Mouse (Mus musculus): ENCODE measurements around the gene Gm13762.
"Not testable (repeated sequence)": the region's sequence is repeated elsewhere in the genome, so short reads cannot be mapped to it uniquely, and the experiment has no call there.

Gm13762 gene

DNA sequence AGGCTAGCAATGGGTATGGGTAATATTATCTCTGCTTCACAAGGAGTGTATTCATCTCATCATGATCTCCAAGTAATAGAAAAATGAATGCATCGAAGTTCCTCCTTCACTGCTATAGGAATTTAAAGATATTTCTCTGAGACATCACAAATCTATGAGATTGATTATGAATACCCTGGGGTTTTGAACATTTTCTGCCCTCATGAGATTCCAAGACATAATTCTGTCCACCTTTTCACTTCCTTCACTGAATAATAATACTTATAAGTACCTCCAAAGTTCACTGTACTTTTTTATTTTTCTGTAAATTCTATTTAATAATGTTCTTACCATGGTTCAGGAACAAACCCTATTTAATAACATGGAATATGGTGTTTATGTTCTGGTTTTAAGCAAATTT lies at the start of gene Gm13762:
Gm13762 (minus strand) TSS at position 101 of the 400 bp plus-strand sequence.
- DNase-seq (ENCODE audit: low read depth, low spot score), result no peak

DNA sequence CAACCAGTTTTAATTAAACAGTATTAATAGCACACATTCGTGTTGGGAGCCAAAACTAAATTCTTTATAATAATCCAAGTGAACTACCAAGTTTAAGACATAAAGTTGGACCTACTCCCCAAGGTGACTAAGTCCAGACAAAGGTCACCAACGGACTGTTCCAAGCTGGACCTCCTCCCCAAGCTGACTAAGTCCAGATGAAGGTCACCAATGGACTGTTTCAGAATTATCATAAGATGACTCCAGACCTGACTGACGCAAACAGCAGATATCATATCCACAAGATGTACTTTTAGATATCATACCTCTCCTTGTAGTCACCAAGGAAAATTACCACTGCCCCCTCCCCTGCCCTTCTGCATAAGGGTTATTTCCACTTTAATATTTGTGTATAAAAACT lies 41.4 kb upstream of the Gm13762 start:
- not testable (repeated sequence) for DNase-seq (ENCODE audit: low read depth, low spot score)

DNA sequence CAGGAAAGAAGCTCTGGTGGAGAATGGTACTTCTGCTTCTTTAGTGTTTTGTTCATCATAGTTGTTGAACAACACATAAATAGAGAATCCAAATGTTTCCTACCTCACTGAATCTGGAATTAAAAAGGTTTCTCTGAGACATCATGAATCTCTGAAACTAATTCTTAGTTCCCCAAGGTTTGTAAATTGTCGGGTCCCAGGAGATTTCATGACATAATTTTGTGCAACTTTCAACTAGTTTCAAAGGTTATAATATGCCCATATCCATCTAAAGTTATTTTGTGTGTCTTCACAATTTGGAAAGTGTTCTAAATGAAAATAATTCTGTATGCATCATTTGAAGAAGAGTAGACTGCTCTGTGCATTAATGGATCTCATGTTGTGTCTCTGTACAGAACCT lies 38.2 kb upstream of the Gm13762 start, which contains the start of gene Olfr1216:
Olfr1216 (minus strand) TSS at position 101 of the 400 bp plus-strand sequence.
- DNase-seq (ENCODE audit: low read depth, low spot score), result no peak

DNA sequence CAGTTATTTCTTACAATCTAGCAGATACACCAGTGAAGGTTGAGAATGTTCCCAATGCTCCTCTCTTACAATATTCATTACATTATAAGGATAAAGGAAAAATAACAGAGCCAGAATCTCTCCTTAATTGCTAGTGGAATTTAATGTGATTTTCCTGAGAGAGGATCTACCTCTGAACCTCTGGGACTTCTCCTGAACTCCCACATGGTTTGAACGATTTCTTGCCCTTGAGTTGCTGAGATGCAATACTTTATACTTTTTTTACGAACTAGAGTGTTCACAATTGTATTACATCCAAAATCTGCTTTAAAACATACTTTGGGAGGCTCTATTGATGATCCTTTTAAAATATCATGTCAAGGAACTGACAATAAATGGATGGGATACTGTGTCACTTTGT lies 26.8 kb upstream of the Gm13762 start, which contains the start of gene Olfr1215:
Olfr1215 (minus strand) TSS at position 101 of the 400 bp plus-strand sequence.
- DNase-seq (ENCODE audit: low read depth, low spot score), result no peak

DNA sequence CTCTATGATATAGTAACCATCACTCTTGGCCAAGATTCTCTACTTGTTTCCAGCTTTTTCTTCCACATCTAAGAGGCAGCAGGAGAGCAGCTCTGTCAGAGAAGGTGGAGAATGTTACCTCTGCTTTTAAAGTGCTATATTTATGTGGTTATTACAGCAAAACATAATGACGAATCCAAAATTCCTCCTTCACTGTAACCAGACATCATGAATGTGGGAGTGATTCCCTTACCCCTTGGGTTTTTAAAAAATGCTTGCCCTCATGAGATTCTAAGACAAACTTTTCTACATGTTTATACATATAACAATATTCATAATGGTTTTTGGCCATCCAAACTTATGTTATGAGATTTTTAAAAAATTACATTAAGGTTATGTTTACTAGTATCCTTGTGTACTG lies 12.5 kb upstream of the Gm13762 start, which contains the start of gene Olfr1214:
Olfr1214 (minus strand) TSS at position 101 of the 400 bp plus-strand sequence.
- DNase-seq (ENCODE audit: low read depth, low spot score), result no peak

DNA sequence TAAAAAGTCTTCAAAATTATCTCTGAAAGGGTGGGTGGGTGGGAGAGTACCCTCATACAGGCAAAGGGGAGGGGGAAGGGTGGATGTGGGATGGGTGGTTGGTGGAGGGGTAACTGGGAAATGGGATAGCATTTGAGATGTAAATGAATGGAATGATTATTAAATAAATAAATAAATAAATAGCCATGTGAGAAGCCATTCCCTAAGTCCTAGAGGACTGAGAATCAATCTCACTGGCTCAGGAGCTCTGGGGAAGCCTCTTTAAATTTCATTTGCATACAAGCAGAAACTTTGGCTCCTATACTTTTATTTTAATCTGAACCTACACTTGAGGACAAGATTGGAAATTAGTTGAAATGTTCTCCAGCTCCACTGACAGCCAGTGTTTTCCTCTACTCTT lies 26.4 kb downstream of the Gm13762 start, which contains the start of gene Olfr1212:
Olfr1212 (plus strand) TSS at position 301 of the 400 bp plus-strand sequence.
- no peak for DNase-seq (ENCODE audit: low read depth, low spot score)

DNA sequence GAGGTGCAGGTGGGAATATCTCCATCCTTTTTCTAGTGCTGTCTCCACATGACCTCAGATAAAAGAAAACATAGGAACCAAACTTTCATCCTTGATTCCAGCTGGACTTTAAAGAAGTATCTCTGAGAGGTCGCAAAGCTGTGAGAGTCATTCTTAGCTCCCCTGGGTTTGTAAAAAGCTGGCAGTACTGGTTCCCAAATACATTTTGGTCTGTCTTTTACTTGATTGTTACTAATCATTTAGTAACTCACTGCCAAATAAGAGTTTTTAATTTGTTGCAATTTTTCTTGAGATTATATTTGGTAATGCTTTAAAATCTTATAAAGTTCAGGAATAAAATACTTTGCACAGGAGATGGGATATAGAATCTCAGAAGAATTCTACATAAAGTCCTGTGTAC lies 42.1 kb downstream of the Gm13762 start, which contains the start of gene Olfr1211:
Olfr1211 (minus strand) TSS at position 101 of the 400 bp plus-strand sequence.
- no peak for DNase-seq (ENCODE audit: low read depth, low spot score)

All from retina, adult 2 months (tissue).